Mouse (Mus musculus): ENCODE measurements around the gene Fam168b.

Fam168b gene
- long read RNA-seq, experiment 1, full-length matches to known transcripts: 2 of 20 reads
- long read RNA-seq, experiment 1, partial matches to known transcripts: 1 of 20 reads
- long read RNA-seq, experiment 1, other reads (novel, unspliced or antisense): 17 of 20 reads
- long read RNA-seq, experiment 2, full-length matches to known transcripts: 5 of 19 reads
- long read RNA-seq, experiment 2, partial matches to known transcripts: 0 of 19 reads
- long read RNA-seq, experiment 2, other reads (novel, unspliced or antisense): 14 of 19 reads

- intact Hi-C loops (cut with DNase I): no loop called here
These were observed at the start of gene Fam168b for GRCm38 (mm10) chr1:34842887-34843618. Gene Fam168b, minus strand, starts transcription at chr1:34843065.

- intact Hi-C loops (cut with DNase I): loop anchor here (10.0 kb wide), 1 partner anchor 258 kb away; no protein-coding TSS in a partner anchor
These were observed 49.6 kb upstream of the Fam168b start for GRCm38 (mm10) chr1:34892466-34892865.

GRCm38 (mm10) chr1:34891559-34892289 is 48.9 kb upstream of the Fam168b start:
- intact Hi-C loops (cut with DNase I): loop anchor here (10.0 kb wide), 1 partner anchor 257 kb away; no protein-coding TSS in a partner anchor

GRCm38 (mm10) chr1:34883776-34884175 is 40.9 kb upstream of the Fam168b start:
- intact Hi-C loops (cut with DNase I): no loop called here

GRCm38 (mm10) chr1:34879611-34880010 is 36.7 kb upstream of the Fam168b start:
- intact Hi-C loops (cut with DNase I): no loop called here

- intact Hi-C loops (cut with DNase I): no loop called here
These were observed 30.7 kb upstream of the Fam168b start for GRCm38 (mm10) chr1:34873551-34873950.

GRCm38 (mm10) chr1:34871170-34871569 is 28.3 kb upstream of the Fam168b start:
- intact Hi-C loops (cut with DNase I): loop anchor here (2.0 kb wide), 1 partner anchor 130 kb away; no protein-coding TSS in a partner anchor

GRCm38 (mm10) chr1:34869231-34869630 is 26.4 kb upstream of the Fam168b start:
- intact Hi-C loops (cut with DNase I): no loop called here

GRCm38 (mm10) chr1:34868391-34868790 is 25.5 kb upstream of the Fam168b start:
- intact Hi-C loops (cut with DNase I): no loop called here

- intact Hi-C loops (cut with DNase I): no loop called here
These were observed 24.7 kb upstream of the Fam168b start for GRCm38 (mm10) chr1:34867574-34867955.

- intact Hi-C loops (cut with DNase I): no loop called here
These were observed 24.1 kb upstream of the Fam168b start for GRCm38 (mm10) chr1:34866815-34867573.

- intact Hi-C loops (cut with DNase I): no loop called here
These were observed 23.0 kb upstream of the Fam168b start for GRCm38 (mm10) chr1:34865866-34866265.

- intact Hi-C loops (cut with DNase I): no loop called here
These were observed 21.4 kb upstream of the Fam168b start for GRCm38 (mm10) chr1:34864243-34864642.

GRCm38 (mm10) chr1:34863323-34863722 is 20.5 kb upstream of the Fam168b start:
- intact Hi-C loops (cut with DNase I): no loop called here

GRCm38 (mm10) chr1:34862877-34863276 is 20.0 kb upstream of the Fam168b start:
- intact Hi-C loops (cut with DNase I): no loop called here

- intact Hi-C loops (cut with DNase I): no loop called here
These were observed 17.3 kb upstream of the Fam168b start for GRCm38 (mm10) chr1:34860205-34860604.

- intact Hi-C loops (cut with DNase I): no loop called here
These were observed 16.9 kb upstream of the Fam168b start for GRCm38 (mm10) chr1:34859761-34860160.

- intact Hi-C loops (cut with DNase I): no loop called here
These were observed 15.8 kb upstream of the Fam168b start for GRCm38 (mm10) chr1:34858671-34859070.

- intact Hi-C loops (cut with DNase I): no loop called here
These were observed 12.3 kb upstream of the Fam168b start for GRCm38 (mm10) chr1:34855056-34855739.

GRCm38 (mm10) chr1:34853786-34854185 is 10.9 kb upstream of the Fam168b start:
- intact Hi-C loops (cut with DNase I): no loop called here
